Mouse (Mus musculus) MEL (cell line): ENCODE measurements around the gene Loxl3. TPM values are rescaled to one million over a fixed set of nuclear protein-coding genes. Genes with fewer than 3 reads are reported as not detected.

ENCODE experiments used
- DNase-seq: peaks from one replicate; pipeline ENCODE4 v3.0.0; 2011; ENCODE audit warnings: low read depth, low spot score
- H3K27ac ChIP-seq: 2 replicates; pipeline ENCODE4 v1.5.1; 2012; ENCODE audit warnings: low read depth, mild to moderate bottlenecking, control low read depth, low read length, moderate library complexity; ENCODE audit not compliant: control insufficient read depth
- H3K27me3 ChIP-seq, 2 experiments: fragments of 150-350 bp in 1 of 2; sonication (generic) in 1 of 2; 2 replicates each; pipeline ENCODE4 v1.6.1; 2012; ENCODE audit warnings: low read length in 2 of 2, mild to moderate bottlenecking in 2 of 2, improper control_type of control experiment in 1 of 2, moderate library complexity in 1 of 2; ENCODE audit not compliant: insufficient read depth in 2 of 2, control insufficient read depth in 1 of 2
- H3K36me3 ChIP-seq, 2 experiments: 2 replicates each; pipeline ENCODE4 v1.6.1; 2012 to 2014; ENCODE audit warnings: low read length in 2 of 2, improper control_type of control experiment in 1 of 2, inconsistent platforms in 1 of 2, mild to moderate bottlenecking in 1 of 2; ENCODE audit not compliant: insufficient read depth in 2 of 2, control insufficient read depth in 1 of 2
- H3K4me1 ChIP-seq, 2 experiments: fragments of 150-350 bp in 1 of 2; sonication (generic) in 1 of 2; 2 replicates each; pipeline ENCODE4 v1.6.1; 2012; ENCODE audit warnings: low read length in 2 of 2, improper control_type of control experiment in 1 of 2, mild to moderate bottlenecking in 1 of 2; ENCODE audit not compliant: insufficient read depth in 2 of 2, control insufficient read depth in 1 of 2
- H3K4me3 ChIP-seq, 2 experiments: fragments of 150-350 bp in 1 of 2; sonication (generic) in 1 of 2; 2 replicates each; pipeline ENCODE4 v1.5.1; 2012; ENCODE audit warnings: low read depth in 2 of 2, low read length in 2 of 2, mild to moderate bottlenecking in 2 of 2, moderate library complexity in 2 of 2, control low read depth in 1 of 2, improper control_type of control experiment in 1 of 2; ENCODE audit not compliant: control insufficient read depth in 1 of 2, insufficient read depth in 1 of 2
- H3K79me2 ChIP-seq: 2 replicates; pipeline ENCODE4 v1.6.1; 2012; ENCODE audit warnings: mild to moderate bottlenecking, low read length, moderate library complexity; ENCODE audit not compliant: control insufficient read depth, poor library complexity, insufficient read depth
- H3K9ac ChIP-seq: 2 replicates; pipeline ENCODE4 v1.6.1; 2012; ENCODE audit warnings: low read depth, mild to moderate bottlenecking, control low read depth, low read length, moderate library complexity; ENCODE audit not compliant: control insufficient read depth, poor library complexity, severe bottlenecking
- H3K9me3 ChIP-seq: fragments of 150-350 bp; sonication (generic); replicated peaks from 2 replicates; pipeline ENCODE4 v1.6.1; 2012; ENCODE audit warnings: mild to moderate bottlenecking, low read length, improper control_type of control experiment, moderate library complexity; ENCODE audit not compliant: insufficient read depth
- CHD2 ChIP-seq: IDR thresholded peaks from 2 replicates; pipeline ENCODE4 v1.6.1; 2011; ENCODE audit warnings: low read length, improper control_type of control experiment
- ELF1 ChIP-seq: IDR thresholded peaks from 2 replicates; pipeline ENCODE4 v1.6.1; 2014; ENCODE audit warnings: low read depth, mild to moderate bottlenecking, inconsistent platforms, low read length, improper control_type of control experiment, moderate library complexity
- EP300 ChIP-seq, 2 experiments: IDR thresholded peaks; 2 replicates each; pipeline ENCODE4 v1.6.1; 2011; ENCODE audit warnings: improper control_type of control experiment in 2 of 2, low read length in 2 of 2, low read depth in 1 of 2, mild to moderate bottlenecking in 1 of 2
- ETS1 ChIP-seq: IDR thresholded peaks from 2 replicates; pipeline ENCODE4 v1.6.1; 2012; ENCODE audit warnings: low read depth, mild to moderate bottlenecking, inconsistent platforms, low read length, improper control_type of control experiment, moderate library complexity
- GABPA ChIP-seq: IDR thresholded peaks from 2 replicates; pipeline ENCODE4 v1.6.1; 2012; ENCODE audit warnings: low read depth, mild to moderate bottlenecking, inconsistent platforms, low read length, improper control_type of control experiment, moderate library complexity
- GATA1 ChIP-seq: IDR thresholded peaks from 2 replicates; pipeline ENCODE4 v1.6.1; 2011; ENCODE audit warnings: low read depth, low read length, improper control_type of control experiment
- JUND ChIP-seq: IDR thresholded peaks from 2 replicates; pipeline ENCODE4 v1.6.1; 2011; ENCODE audit warnings: low read depth, mild to moderate bottlenecking, improper control_type of control experiment, low read length
- MAFK ChIP-seq: IDR thresholded peaks from 2 replicates; pipeline ENCODE4 v1.6.1; 2011; ENCODE audit warnings: low read depth, mild to moderate bottlenecking, low read length, improper control_type of control experiment, borderline replicate concordance
- MAX ChIP-seq: IDR thresholded peaks from 2 replicates; pipeline ENCODE4 v1.6.1; 2011; ENCODE audit warnings: low read length, improper control_type of control experiment
- MEF2A ChIP-seq: IDR thresholded peaks from 2 replicates; pipeline ENCODE4 v1.6.1; 2014; ENCODE audit warnings: low read depth, mild to moderate bottlenecking, inconsistent platforms, low read length, improper control_type of control experiment; ENCODE audit not compliant: poor library complexity, insufficient replicate concordance, severe bottlenecking; ENCODE audit errors: extremely low read depth
- MXI1 ChIP-seq: IDR thresholded peaks from 2 replicates; pipeline ENCODE4 v1.6.1; 2011; ENCODE audit warnings: mild to moderate bottlenecking, low read depth, low read length, improper control_type of control experiment
- MYB ChIP-seq: IDR thresholded peaks from 2 replicates; pipeline ENCODE4 v1.6.1; 2011; ENCODE audit warnings: mild to moderate bottlenecking, low read depth, low read length, improper control_type of control experiment
- MYC ChIP-seq: IDR thresholded peaks from 2 replicates; pipeline ENCODE4 v1.6.1; 2011; ENCODE audit warnings: low read depth, mild to moderate bottlenecking, low read length, improper control_type of control experiment, moderate library complexity
- NELFE ChIP-seq: IDR thresholded peaks from 2 replicates; pipeline ENCODE4 v1.6.1; 2011; ENCODE audit warnings: low read depth, low read length, improper control_type of control experiment
- NRF1 ChIP-seq: IDR thresholded peaks from 2 replicates; pipeline ENCODE4 v1.6.1; 2014; ENCODE audit warnings: low read depth, mild to moderate bottlenecking, inconsistent platforms, low read length, improper control_type of control experiment, moderate library complexity; ENCODE audit not compliant: poor library complexity, insufficient read depth, severe bottlenecking
- POLR2A ChIP-seq, 2 experiments: IDR thresholded peaks; 2 replicates each; pipeline ENCODE4 v1.6.1; 2011 to 2012; ENCODE audit warnings: low read length in 2 of 2, mild to moderate bottlenecking in 2 of 2, control low read depth in 1 of 2, improper control_type of control experiment in 1 of 2, low read depth in 1 of 2, moderate library complexity in 1 of 2; ENCODE audit not compliant: control insufficient read depth in 1 of 2, insufficient read depth in 1 of 2, poor library complexity in 1 of 2
- POLR2AphosphoS2 ChIP-seq: IDR thresholded peaks from 2 replicates; pipeline ENCODE4 v1.6.1; 2011; ENCODE audit warnings: low read length, improper control_type of control experiment
- SMC3 ChIP-seq: IDR thresholded peaks from 2 replicates; pipeline ENCODE4 v1.6.1; 2011; ENCODE audit warnings: low read depth, low read length, improper control_type of control experiment
- TAL1 ChIP-seq: IDR thresholded peaks from 2 replicates; pipeline ENCODE4 v1.6.1; 2012; ENCODE audit warnings: mild to moderate bottlenecking, inconsistent platforms, low read length, moderate library complexity, mixed read lengths
- TCF12 ChIP-seq: IDR thresholded peaks from 2 replicates; pipeline ENCODE4 v1.6.1; 2014; ENCODE audit warnings: low read depth, mild to moderate bottlenecking, inconsistent platforms, low read length, improper control_type of control experiment, moderate library complexity
- UBTF ChIP-seq: IDR thresholded peaks from 2 replicates; pipeline ENCODE4 v1.6.1; 2012; ENCODE audit warnings: low read depth, mild to moderate bottlenecking, inconsistent platforms, low read length, improper control_type of control experiment, moderate library complexity, borderline replicate concordance; ENCODE audit not compliant: insufficient read depth
- USF1 ChIP-seq: IDR thresholded peaks from 2 replicates; pipeline ENCODE4 v1.6.1; 2014; ENCODE audit warnings: low read depth, mild to moderate bottlenecking, inconsistent platforms, low read length, improper control_type of control experiment, moderate library complexity
- USF2 ChIP-seq, 2 experiments: IDR thresholded peaks; 2 replicates each; pipeline ENCODE4 v1.6.1; 2011 to 2012; ENCODE audit warnings: improper control_type of control experiment in 2 of 2, low read length in 2 of 2, borderline replicate concordance in 1 of 2, inconsistent platforms in 1 of 2, low read depth in 1 of 2, mild to moderate bottlenecking in 1 of 2; ENCODE audit not compliant: insufficient read depth in 1 of 2
- ZMIZ1 ChIP-seq: IDR thresholded peaks from 2 replicates; pipeline ENCODE4 v1.6.1; 2012; ENCODE audit warnings: low read depth, mild to moderate bottlenecking, inconsistent platforms, low read length, improper control_type of control experiment, moderate library complexity
- polyA plus RNA-seq, 2 experiments: library from polyadenylated mRNA; stranded (reverse) in 1 of 2; unstranded in 1 of 2; fragments of >175 nt in 1 of 2; fragments of >200 nt in 1 of 2; gene quantifications; 2 replicates each; pipeline versions ENCODE4 v1.2.1 to v1.2.4; 2012; ENCODE audit warnings: low replicate concordance in 2 of 2, low read depth in 1 of 2; ENCODE audit not compliant: insufficient read length in 2 of 2, insufficient read depth in 1 of 2, missing spikeins in 1 of 2
- total RNA-seq: library from RNA; depleted of rRNA; stranded (reverse); fragments of 300-350 nt; gene quantifications from 2 replicates; pipeline ENCODE4 v1.2.3, GENCODE M21; 2012

Gene Loxl3
- total and polyA plus RNA-seq, 3 experiments: 0.77 to 1.0 TPM; not detected in 1

GRCm38 (mm10) chr6:83034463-83035055 lies 586 bp downstream of the Loxl3 start:
- Histone ChIP-seq H3K4me1 (peaks cover 0 to 9% of the 10 kb centered on the region in 2 experiments; a peak in 3 of 4 replicates), H3K9me3 (no peaks in the 10 kb centered on the region), H3K27ac (no peak overlapping the region), H3K79me2 (peaks cover 9% of the 10 kb centered on the region), H3K4me3 (no peak overlapping the region), H3K36me3 (peaks cover 0 to 4% of the 10 kb centered on the region in 2 experiments; a peak in 2 of 4 replicates), H3K27me3 (no peaks in the 10 kb centered on the region; a peak in 1 of 4 replicates), H3K9ac (no peak overlapping the region)
- DNase-seq: no peak
- TF ChIP-seq GABPA (no peak), USF1 (no peak), ZMIZ1 (no peak), NRF1 (no peak), POLR2AphosphoS2 (no peak), CHD2 (no peak), MEF2A (no peak), MYC (no peak), SMC3 (no peak), MXI1 (no peak), ELF1 (no peak), UBTF (no peak)

GRCm38 (mm10) chr6:83037188-83037587 lies 3.2 kb downstream of the Loxl3 start:
- Histone ChIP-seq H3K79me2 (peaks cover 9% of the 10 kb centered on the region), H3K36me3 (peaks cover 0 to 3% of the 10 kb centered on the region in 2 experiments; a peak in 2 of 4 replicates), H3K27ac (no peak overlapping the region), H3K9me3 (no peaks in the 10 kb centered on the region), H3K27me3 (no peaks in the 10 kb centered on the region; a peak in 1 of 4 replicates), H3K4me3 (no peak overlapping the region), H3K4me1 (peaks cover 0 to 8% of the 10 kb centered on the region in 2 experiments; a peak in 3 of 4 replicates), H3K9ac (no peak overlapping the region)
- no peak for DNase-seq
- TF ChIP-seq CHD2: no peak
- no peak for TF ChIP-seq JUND
- TF ChIP-seq POLR2A (IDR thresholded peaks at IDR 0.05; ENCODE audit: control insufficient read depth in 1 of 2, insufficient read depth in 1 of 2, low read depth in 1 of 2, low read length in 2 of 2, poor library complexity in 1 of 2): no peak
- TF ChIP-seq EP300 (IDR thresholded peaks at IDR 0.05; ENCODE audit: low read depth in 1 of 2, low read length in 2 of 2): no peak
- TF ChIP-seq NRF1: no peak
- TF ChIP-seq ETS1: no peak
- TF ChIP-seq MAX: no peak
- TF ChIP-seq NELFE: no peak
- TF ChIP-seq TCF12: no peak
- TF ChIP-seq MYB: no peak
- no peak for TF ChIP-seq MAFK
- TF ChIP-seq USF2 (IDR thresholded peaks at IDR 0.05; ENCODE audit: borderline replicate concordance in 1 of 2, insufficient read depth in 1 of 2, low read depth in 1 of 2, low read length in 2 of 2): no peak
- TF ChIP-seq TAL1: no peak
- no peak for TF ChIP-seq GATA1
- TF ChIP-seq MEF2A: no peak
